Mouse (Mus musculus): ENCODE measurements around the gene Trnp1.

The Trnp1 gene

DNA sequence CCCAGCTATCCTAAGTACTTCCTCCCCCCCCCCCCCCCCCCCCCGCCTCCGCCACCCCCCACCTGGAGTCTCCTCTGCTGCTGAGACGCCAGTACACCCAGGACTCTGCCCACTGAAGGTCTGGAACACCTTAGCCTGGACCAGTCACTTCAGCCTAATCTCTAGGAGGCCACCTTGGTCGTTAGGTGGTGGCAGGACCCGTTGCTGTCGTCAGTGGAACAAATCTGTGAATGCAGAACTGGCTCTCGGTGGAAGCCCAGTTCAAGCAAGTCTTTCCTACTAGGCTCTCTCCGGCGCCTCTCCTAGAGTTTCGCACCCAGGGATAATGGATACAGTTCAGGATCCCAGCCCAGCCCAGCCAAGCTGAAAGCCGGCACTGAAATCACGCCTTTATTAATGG is 4.5 kb downstream of the Trnp1 start:
- DNase-seq: peak; percentile 34

DNA sequence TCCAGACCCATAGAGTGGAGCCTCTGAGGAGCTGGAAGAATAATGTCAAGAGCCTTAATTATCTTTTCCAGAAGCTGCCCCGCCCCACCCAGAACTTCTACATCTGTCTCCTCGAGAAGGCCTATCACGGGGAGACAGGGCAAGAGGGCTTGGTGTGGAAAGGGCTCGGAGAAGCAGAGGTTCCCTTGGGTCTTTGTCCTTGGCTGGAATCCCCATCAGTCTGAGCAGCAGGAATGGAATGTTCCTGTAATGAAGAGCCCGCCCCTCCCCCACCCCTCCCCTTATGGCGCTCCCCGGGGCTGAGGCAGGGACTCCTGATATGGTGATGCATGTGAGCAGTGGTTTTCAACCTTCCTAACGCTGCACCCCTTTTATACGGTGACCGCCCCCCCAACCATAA is 6.5 kb downstream of the Trnp1 start:
- DNase-seq: peak; percentile 15

GRCm38 (mm10) chr4:133489489-133490245 is 8.7 kb downstream of the Trnp1 start:
- DNase-seq: peak; percentile 17

- DNase-seq: peak; percentile 7
These were observed 9.5 kb downstream of the Trnp1 start for GRCm38 (mm10) chr4:133488619-133489392.

DNA sequence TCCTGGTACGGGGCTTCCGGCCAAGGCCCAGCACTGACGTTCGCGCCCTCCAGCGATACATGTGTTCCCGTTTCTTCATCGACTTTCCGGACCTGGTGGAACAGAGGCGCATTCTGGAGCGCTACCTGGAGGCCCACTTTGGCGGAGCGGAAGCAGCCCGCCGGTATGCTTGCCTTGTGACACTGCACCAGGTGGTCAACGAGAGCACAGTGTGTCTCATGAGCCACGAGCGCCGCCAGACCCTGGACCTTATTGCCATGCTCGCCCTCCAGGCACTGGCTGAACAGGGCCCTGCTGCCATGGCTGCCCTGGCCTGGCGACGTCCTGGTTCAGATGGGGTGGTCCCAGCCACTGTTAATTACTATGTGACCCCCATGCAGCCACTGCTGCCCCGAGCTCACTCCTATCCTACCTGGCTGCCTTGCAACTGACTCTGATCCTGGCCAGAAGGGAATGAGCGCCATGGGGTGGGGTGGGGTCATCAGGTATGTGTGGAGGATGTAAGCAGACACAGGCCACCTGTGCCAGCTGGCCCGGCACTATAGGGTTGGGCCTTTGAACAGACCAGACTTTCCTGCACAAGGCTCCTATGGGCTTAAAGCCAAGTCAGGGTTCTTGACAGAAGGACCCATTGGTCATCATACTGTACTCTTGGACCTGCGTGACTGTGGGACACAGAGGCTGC is 11.5 kb downstream of the Trnp1 start:
- peak; percentile 8 for DNase-seq

- DNase-seq: peak; percentile 16
These were observed 12.5 kb downstream of the Trnp1 start for GRCm38 (mm10) chr4:133485691-133486425.

DNA sequence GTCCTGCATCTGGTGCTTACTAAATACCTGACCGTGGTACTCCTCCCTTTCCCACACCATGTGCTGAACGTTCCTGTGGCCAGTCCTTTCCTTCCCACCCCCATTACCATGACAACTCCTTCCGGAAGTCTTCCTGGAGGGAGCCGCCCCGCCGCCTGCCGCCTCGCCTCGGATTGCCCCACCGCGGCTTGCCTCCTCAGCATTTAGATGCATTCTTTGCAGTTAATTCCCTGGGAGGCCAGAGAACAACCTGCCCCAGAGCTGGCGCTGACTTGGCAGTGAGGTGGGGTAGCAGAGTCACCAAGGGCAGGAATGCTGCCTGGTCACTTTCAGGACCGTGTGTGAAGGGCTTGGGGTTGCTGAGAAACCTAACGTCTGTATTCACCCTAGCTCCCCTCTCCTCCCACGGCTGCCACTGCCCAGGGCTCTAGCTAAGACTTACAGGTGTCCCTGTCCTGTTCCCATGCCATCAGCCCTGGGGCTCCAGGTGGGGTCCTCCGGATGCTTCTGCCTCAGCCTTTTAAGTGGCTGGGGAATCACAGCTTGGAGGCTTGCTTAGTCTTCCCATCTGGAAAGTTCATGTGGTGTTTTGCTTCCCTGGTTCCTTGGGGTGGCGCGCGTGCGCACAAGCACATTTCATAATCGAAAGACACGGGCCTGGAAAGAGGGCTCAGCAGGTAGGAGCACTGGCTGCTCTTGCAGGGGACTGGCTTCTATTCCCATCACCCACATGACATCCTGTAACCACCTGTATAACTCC is 13.9 kb downstream of the Trnp1 start:
- DNase-seq: no peak

GRCm38 (mm10) chr4:133482479-133482878 is 15.9 kb downstream of the Trnp1 start:
- DNase-seq: no peak

DNA sequence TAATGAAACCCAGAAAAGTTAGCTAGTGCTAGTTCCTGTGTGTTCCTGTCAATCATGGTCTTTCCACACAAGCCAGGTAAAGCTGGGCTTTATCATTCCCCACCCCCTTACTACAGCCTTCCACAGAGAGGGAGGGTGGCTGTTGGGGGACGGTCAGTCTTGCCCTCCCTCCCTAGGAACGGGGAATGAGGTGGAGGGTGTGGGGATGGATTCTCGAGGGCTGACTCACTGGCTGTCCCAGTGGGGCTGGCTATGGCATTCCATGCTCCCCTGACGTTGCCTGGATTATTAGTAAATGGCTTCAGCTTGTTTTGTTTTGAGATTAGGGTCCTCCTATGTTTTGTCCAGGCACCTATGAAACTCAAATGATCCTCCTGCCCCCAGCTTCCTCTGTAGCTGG is 16.9 kb downstream of the Trnp1 start:
- no peak for DNase-seq

DNA sequence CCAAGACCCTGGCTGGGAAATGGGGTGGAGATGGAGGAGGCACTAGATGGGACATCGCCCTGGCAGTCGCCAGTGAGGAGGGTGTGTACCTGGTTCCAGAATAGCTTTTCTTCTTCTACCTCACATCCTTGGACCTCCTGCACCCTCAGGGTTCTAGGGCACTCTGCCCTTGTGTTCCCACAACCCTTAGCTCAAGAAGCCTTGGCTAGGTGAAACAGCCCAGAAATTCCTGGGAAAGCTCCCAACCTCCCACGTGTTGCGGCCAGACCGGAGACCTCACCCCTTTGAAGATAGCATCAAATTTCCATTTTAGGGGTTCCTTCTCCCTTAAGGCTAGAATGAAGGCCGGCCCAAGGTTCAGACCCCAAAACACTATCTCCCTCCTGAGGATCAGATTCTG is 17.6 kb downstream of the Trnp1 start:
- DNase-seq: no peak

DNA sequence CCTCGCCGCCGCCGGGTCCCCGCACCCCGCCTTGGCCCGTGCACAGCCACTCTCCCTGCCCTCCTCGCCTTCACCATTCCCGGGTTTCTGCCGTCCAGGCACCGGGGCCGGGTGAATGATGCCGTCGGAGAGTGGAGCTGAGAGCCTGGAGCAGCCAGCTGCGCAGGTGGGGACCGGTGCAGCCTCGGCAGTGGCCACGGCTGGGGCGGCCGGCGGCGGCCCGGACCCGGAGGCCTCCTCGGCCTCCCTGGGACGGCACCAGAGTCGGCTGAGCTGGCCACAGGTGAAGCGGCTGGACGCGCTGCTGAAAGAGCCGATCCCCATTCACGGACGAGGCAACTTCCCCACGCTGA is 18.2 kb downstream of the Trnp1 start:
- no peak for DNase-seq

- DNase-seq: peak; percentile 94
These were observed 18.7 kb downstream of the Trnp1 start, which contains the start of gene Tent5b for GRCm38 (mm10) chr4:133479458-133480184. Gene Tent5b, plus strand, starts transcription at chr4:133480132.

- no peak for DNase-seq
These were observed 24.5 kb downstream of the Trnp1 start for GRCm38 (mm10) chr4:133473833-133474232.

DNA sequence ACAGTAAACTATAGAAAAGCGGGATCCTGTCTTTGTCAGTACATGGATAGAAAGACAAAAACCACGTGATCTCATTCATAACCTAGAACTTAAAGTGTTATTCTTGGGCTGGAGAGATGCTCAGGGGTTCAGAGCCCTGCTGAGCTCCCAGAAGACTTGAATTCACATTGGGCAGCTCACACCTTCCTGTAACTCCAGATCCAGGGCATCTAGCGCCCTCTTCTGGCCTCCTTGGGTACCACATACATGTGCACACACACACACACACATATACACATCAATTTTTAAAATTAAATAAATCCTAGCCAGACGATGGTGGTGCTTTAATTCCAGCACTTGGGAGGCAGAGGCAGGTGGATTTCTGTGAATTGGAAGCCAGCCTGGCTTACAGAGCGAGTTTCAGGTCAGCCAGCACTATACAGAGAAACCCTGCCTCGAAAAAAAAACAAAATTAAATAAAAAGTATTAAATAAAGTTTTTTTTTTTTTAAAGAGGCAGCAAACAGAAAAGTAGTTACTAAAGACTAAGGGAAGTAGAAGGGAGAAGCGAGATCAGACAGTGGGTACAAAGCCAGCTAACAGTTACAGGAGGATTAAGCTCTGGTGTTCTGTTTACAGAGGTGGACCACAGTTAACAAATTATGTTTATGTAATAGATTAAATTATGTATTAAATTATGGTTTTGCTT is 27.1 kb downstream of the Trnp1 start:
- DNase-seq: no peak

- no peak for DNase-seq
These were observed 29.2 kb downstream of the Trnp1 start for GRCm38 (mm10) chr4:133469122-133469521.

- DNase-seq: peak; percentile 76
These were observed 30.3 kb downstream of the Trnp1 start for GRCm38 (mm10) chr4:133468080-133468479.

GRCm38 (mm10) chr4:133463184-133463583 is 35.2 kb downstream of the Trnp1 start:
- DNase-seq: no peak

DNA sequence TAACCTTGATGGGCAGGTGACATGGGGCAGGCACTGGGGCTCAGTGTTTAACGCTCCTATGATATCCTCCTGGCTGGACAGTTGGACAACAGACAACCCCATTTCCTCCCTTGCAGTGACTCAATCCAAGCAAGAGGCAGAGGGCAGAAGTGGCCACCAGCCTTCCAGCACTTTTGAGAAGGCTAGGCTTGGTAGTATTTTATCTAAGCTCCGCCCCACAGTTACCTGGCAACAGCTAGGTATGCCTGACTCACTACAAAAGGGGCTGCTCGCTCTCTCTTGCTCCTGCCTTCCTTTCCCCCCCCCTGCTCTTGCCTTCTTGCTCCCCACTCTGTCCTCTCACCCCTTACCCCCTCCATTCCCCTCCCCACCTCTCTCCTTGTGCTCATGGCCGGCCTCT is 37.0 kb downstream of the Trnp1 start:
- no peak for DNase-seq

DNA sequence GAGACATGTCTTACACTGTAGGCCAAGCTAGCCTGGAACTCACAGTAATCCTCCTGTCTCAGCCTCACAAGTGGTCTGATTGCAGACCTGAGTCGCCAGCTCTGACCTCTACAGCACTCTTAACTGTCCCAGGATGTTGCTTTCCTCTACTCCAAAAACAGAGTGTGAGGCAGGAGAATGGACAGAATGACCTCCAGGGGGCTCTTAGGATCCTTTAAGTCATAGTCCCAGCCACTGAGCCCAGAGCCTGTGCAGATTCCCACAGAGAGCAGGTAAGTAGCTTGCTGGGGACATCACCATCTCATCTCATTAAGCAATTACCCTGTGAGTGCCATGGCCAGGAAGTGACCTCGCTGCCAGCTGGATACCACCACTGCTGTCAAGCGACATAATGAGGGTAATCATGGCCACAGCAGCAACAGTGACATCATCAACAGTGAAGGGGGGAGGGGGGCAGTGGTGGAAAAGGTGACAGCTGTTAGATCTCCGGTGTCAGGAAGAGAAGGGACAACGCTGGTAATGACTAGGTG is 37.5 kb downstream of the Trnp1 start:
- DNase-seq: no peak

GRCm38 (mm10) chr4:133460006-133460405 is 38.3 kb downstream of the Trnp1 start:
- no peak for DNase-seq

DNA sequence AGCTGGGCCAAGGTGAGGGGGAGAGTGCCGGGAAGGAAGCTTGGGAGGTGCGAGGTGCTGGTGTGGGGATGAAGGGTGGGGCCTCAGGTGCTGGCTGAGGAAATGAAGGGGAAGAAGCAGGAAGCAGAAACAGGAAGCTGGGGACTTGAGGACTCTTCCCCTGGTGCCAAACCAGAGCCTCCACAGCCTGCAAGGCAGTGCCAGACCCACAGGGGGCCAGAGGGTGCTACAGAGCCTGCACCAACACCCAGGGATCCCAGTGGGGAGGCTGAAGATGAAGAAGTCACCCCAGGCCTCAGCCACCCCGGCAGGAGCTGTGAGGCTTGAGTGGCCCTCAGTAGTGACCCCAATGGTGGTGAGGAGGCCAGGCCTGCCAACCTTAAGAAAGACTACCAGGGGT is 40.3 kb downstream of the Trnp1 start:
- DNase-seq: no peak

Data from cerebellum, adult 8-10 months (tissue).